15 mouse cellular contexts compared by ENCODE assay signal in the genomic region with DNA sequence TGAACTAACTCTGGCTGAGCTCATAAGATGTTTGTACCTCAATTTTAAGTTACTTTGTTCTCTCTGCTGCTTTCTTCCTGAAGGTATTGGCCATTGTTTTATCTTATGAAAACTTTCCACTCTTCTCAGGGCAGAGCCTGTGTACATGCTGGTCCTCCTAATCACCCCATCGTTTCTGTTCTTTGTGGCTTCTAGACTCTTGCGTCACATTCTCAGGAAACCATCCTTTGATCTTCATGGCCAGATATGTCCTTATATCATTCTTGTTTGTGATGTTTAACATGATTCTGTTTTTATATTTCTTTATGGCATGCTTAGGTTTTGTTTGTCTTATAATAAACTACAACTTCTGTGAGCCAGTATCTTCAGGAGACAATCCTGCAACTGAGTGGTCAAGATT.
"Had no signal": no experiment of that assay in that cellular context is flagged by ENCODE, and none has a peak within 500 bp of the region (broad histone marks: within the 10 kb centered on the region; RNA-seq: fewer than 3 reads in every experiment).

No protein-coding gene starts in this region.

- H3K27me3 ChIP-seq: neural tube, embryonic 15.5 days; stomach, embryonic 15.5 days had no signal

- H3K9ac ChIP-seq: neural tube, embryonic 15.5 days; stomach, embryonic 15.5 days had no signal

- H3K36me3 ChIP-seq: neural tube, embryonic 15.5 days; stomach, embryonic 15.5 days had no signal

- H3K27ac ChIP-seq: neural tube, embryonic 15.5 days; stomach, embryonic 15.5 days; stomach, postnatal 0 days had no signal

- H3K9me3 ChIP-seq: neural tube, embryonic 15.5 days; stomach, embryonic 15.5 days had no signal

- H3K4me2 ChIP-seq: neural tube, embryonic 15.5 days; stomach, embryonic 15.5 days had no signal

- H3K4me3 ChIP-seq: neural tube, embryonic 15.5 days; stomach, embryonic 15.5 days had no signal

- DNase-seq: retina, postnatal 1 day; right cerebral cortex, adult 18-20 months; right cerebral cortex, postnatal 14 days; right cerebral cortex, postnatal 25 days; right cerebral cortex, postnatal 4 days; spleen, adult 18-20 months; thymus, adult 18-20 months; thymus, adult 2 months; thymus, postnatal 14 days; thymus, postnatal 25 days; thymus, postnatal 36 days; thymus, postnatal 4 days had no signal

- H3K4me1 ChIP-seq: neural tube, embryonic 15.5 days; stomach, embryonic 15.5 days had no signal
